Mouse (Mus musculus): ENCODE results near the gene Cpa4.

DNA sequence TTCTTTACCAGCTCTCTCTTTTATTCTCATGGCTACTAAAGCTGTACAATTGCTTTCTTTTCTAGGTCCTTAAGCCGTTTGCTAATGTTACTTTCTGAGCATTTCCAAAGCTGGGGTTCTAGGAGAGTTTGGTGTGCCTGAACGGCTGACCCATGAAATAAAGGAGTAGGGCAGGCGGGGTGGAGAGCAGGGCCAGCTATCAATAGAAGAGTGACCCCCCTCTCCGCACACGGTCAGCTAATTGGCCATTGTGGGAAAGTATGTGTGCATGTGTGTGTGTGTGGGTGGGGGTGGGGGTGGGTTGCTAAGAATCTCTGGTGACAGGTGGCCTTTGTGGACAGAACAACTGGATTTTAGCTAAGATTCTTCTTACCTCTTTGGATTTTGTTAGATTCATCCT, 43.0 kb downstream of the Cpa4 start:
- TF ChIP-seq CTCF (IDR thresholded peaks at IDR 0.05) (no peak), EP300 (IDR thresholded peaks at IDR 0.05) (no peak)
